Mouse (Mus musculus) liver, postnatal 0 days (tissue): Measurements from ENCODE around the gene Lin37.

ENCODE experiments used
- CTCF ChIP-seq: sonication (generic); IDR thresholded peaks from 2 replicates; pipeline ENCODE4 v1.5.1; 2016; ENCODE audit warnings: antibody characterized with exemption, low read depth
- EP300 ChIP-seq: IDR thresholded peaks from 2 replicates; pipeline ENCODE4 v1.6.1; 2016; ENCODE audit warnings: antibody characterized with exemption, low read depth, mild to moderate bottlenecking

DNA sequence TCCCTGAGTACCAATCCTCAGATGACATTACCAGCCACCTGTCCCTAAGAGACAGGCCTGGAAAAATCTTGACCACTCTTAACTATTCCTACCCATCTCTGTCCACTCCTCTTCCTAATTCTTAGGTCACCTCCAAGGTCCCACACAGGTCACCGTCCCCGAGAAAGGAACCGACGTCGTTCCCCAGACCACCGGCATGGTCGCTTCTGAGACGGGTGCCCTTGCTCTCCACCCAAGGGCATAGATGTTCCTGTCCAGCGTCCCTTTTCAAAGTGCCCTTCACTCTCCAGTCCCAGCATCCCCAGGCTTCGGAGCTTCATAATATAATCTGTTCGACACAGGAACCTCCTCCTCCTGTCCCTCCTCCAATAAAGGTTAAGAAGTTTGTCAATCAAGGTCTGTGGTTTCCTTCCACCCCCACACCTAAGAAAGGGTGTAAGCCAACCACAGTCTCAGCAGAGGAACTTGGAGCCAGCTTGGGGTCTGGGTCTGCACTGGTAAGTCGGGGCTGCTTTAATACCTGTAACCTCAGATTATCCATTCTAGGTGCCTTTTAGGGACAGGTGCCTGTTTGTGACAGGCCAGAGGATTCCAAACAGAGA lies 5.4 kb upstream of the Lin37 start, which contains the start of gene Igflr1:
- TF ChIP-seq EP300: no peak
- no peak for TF ChIP-seq CTCF
